Mouse (Mus musculus) liver, embryonic 14.5 days (tissue): Measurements from ENCODE around the gene Nf1.

Source experiments
- CTCF ChIP-seq: IDR thresholded peaks from 2 replicates; pipeline ENCODE4 v1.5.1; 2016; ENCODE audit warnings: antibody characterized with exemption, low read depth, control low read depth
- EP300 ChIP-seq: IDR thresholded peaks from 2 replicates; pipeline ENCODE4 v1.6.1; 2016; ENCODE audit warnings: antibody characterized with exemption, low read depth

DNA sequence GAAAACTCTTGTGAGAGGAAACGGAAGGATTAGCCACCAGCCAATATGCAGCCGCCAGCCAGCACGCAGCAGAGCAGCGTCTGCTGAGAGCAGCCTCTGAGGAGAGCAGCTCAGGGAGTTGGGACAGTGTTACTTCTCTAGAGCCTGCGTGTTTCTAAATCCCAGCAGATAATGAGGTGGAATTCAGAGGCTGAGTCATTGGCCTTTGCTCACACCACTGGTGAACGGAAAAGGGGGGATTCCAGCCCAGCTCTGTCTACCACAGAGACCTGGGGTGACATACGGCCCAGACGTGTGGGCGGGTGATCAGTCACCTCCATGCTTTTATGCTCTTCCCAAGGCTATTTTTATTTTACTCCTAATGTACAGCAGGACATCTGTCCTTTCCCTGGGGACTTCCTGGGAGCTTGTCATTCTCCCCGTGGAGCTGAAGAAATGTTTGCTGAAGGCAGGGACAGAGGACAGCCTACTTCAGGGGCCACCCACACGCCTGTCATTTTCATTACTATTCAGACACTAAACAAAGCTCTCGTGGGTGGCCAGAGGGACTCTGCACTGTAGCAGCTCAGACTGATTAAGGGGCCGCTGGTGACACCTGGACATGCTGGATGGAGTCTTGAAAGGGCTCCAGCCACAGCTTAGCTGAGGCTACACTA lies 271.6 kb downstream of the Nf1 start:
- no peak for TF ChIP-seq CTCF
- TF ChIP-seq EP300: no peak
